Mouse (Mus musculus): ENCODE measurements around the gene Lkaaear1. TPM values are rescaled to one million over a fixed set of nuclear protein-coding genes. Genes with fewer than 3 reads are reported as not detected.

Gene Lkaaear1
- total and polyA plus RNA-seq, 2 experiments: not detected

- Histone ChIP-seq H3K9ac (ENCODE audit: low read depth, low read length) (no peak overlapping the region), H3K36me3 (ENCODE audit: control insufficient read depth, insufficient read depth, low read length) (no peaks in the 10 kb centered on the region), H3K27ac (replicated peaks; ENCODE audit: insufficient read depth, low read depth, low read length) (no peak overlapping the region), H3K4me3 (ENCODE audit: insufficient read depth, low read depth, low read length) (no peak overlapping the region), H3K4me1 (ENCODE audit: control insufficient read depth, insufficient read depth, low read length) (peaks cover 8% of the 10 kb centered on the region; the same call in 1 of the 2 replicates), H3K27me3 (ENCODE audit: control insufficient read depth, insufficient read depth, low read length) (no peaks in the 10 kb centered on the region), H3K79me2 (ENCODE audit: control insufficient read depth, insufficient read depth, low read length) (no peaks in the 10 kb centered on the region)
- 94% methylated on average over 1 of the region's 1 CpGs for WGBS
- TF ChIP-seq CTCF (IDR thresholded peaks at IDR 0.05; ENCODE audit: low read depth, low read length): no peak
- TF ChIP-seq POLR2A (IDR thresholded peaks at IDR 0.05; ENCODE audit: extremely low read depth, insufficient read depth, low read length): no peak
- no peak for DNase-seq (ENCODE audit: extremely low read depth, low read depth, low spot score)
Observed at GRCm38 (mm10) chr2:181681978-181682377, 16.3 kb downstream of the Lkaaear1 start.

DNA sequence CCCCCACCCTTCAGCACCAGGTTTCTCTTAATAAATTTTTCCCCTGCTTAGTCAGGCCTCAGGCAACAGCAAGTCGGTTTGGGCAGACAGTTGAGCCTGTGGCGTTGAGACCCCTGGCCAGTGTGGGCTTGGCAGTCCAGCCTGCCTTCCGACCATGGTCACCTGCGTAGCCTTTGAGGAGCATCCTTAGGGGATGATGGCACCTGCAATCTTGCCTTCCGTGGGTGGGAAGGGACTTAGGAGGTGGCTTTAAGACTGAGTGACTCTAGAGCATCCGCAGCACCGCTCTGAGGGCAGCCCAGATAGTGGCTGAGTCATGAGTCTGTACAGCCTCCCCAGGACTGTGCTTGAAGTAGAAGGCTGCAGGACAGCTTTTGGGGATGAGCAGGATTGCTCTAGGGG is 17.5 kb downstream of the Lkaaear1 start:
- peak overlapping the region; percentile 78 for H3K4me3 ChIP-seq (ENCODE audit: insufficient read depth, low read depth, low read length)
- TF ChIP-seq POLR2A (IDR thresholded peaks at IDR 0.05; ENCODE audit: extremely low read depth, insufficient read depth, low read length): no peak
- TF ChIP-seq CTCF (IDR thresholded peaks at IDR 0.05; ENCODE audit: low read depth, low read length): no peak
- 37% methylated on average over 7 of the region's 7 CpGs for WGBS
- no peaks in the 10 kb centered on the region for H3K27me3 ChIP-seq (ENCODE audit: control insufficient read depth, insufficient read depth, low read length)
- peaks cover 8% of the 10 kb centered on the region; the same call in 1 of the 2 replicates for H3K4me1 ChIP-seq (ENCODE audit: control insufficient read depth, insufficient read depth, low read length)
- H3K9ac ChIP-seq (ENCODE audit: low read depth, low read length): peak overlapping the region; percentile 76
- H3K27ac ChIP-seq (replicated peaks; ENCODE audit: insufficient read depth, low read depth, low read length): no peak overlapping the region
- DNase-seq (ENCODE audit: extremely low read depth, low read depth, low spot score): no peak
- no peaks in the 10 kb centered on the region for H3K36me3 ChIP-seq (ENCODE audit: control insufficient read depth, insufficient read depth, low read length)
- H3K79me2 ChIP-seq (ENCODE audit: control insufficient read depth, insufficient read depth, low read length): no peaks in the 10 kb centered on the region

DNA sequence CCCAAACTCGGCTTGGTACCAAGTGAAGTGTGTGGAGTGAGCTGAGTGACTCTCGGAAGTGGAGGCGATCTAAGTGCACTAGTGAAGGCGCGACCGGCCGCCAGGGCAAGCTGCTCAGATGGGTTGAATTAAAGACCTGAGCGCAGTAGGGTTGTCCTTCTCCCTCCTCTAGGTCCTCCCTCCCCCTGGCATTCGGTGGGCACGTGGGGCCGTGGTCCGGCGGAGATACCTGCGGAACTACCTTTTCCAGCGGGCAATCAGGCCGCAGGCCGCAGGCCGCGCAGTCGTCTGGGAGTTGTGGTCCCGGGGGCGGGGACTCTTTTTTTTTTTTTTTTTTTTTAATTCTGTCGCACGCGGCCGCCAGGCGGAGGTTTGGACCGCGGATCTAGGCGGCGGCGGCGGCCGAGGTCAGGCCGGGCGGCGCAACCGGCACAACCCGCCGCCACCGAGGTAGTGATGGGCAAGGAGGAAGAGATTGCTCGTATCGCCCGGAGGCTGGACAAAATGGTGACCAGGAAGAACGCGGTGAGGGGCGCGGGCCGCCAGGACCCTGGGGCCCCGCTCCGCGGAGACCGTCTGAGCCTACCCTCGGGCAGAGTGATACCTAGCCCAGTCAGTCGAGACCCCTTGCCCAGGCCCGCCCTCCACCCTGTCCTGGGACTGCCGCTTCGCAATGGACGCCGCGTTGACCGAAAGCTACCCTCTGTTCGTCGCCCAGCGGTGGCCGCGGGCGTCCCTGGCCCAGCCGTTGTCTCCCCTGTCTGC is 18.1 kb downstream of the Lkaaear1 start, which contains the start of gene Tcea2:
TSS of gene Tcea2 (plus strand) at position 360 of the 765 bp plus-strand sequence.
- H3K27me3 ChIP-seq (ENCODE audit: control insufficient read depth, insufficient read depth, low read length): no peaks in the 10 kb centered on the region
- peak; percentile 66 for DNase-seq (ENCODE audit: extremely low read depth, low read depth, low spot score)
- under 1% methylated on average over 69 of the region's 69 CpGs for WGBS
- peak within 1 kb of the TSS; percentile 79 for H3K9ac ChIP-seq (ENCODE audit: low read depth, low read length)
- H3K4me3 ChIP-seq (ENCODE audit: insufficient read depth, low read depth, low read length): peak within 1 kb of the TSS; percentile 78
- peak within 1 kb of the TSS; percentile 45 for H3K27ac ChIP-seq (replicated peaks; ENCODE audit: insufficient read depth, low read depth, low read length)
- H3K4me1 ChIP-seq (ENCODE audit: control insufficient read depth, insufficient read depth, low read length): peaks cover 8% of the 10 kb centered on the region; the same call in 1 of the 2 replicates
- TF ChIP-seq POLR2A (IDR thresholded peaks at IDR 0.05; ENCODE audit: extremely low read depth, insufficient read depth, low read length) (0 out of 2 replicates have a peak, but pooled peaks have one; percentile 20), CTCF (IDR thresholded peaks at IDR 0.05; ENCODE audit: low read depth, low read length) (no peak)
- H3K36me3 ChIP-seq (ENCODE audit: control insufficient read depth, insufficient read depth, low read length): no peaks in the 10 kb centered on the region
- no peaks in the 10 kb centered on the region for H3K79me2 ChIP-seq (ENCODE audit: control insufficient read depth, insufficient read depth, low read length)

DNA sequence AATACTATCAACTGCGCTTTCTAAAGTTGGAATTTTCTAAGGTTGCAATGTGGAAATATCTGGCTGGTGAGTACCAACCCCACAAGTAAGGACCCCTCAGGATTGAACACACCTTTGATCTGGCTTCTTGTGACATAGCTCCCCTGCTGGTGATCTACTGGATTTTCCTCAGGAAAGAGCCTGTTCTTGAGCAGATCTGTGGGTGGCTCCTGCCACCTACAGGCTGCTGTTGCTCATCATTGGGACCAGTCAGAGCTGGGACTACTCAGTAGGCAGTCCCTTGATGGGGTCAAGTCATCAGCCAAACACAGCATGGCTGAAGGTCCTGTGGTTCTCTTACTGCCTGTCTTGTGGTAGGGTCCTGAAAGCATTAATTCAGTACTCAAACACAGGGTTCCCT is 19.5 kb downstream of the Lkaaear1 start:
- H3K36me3 ChIP-seq (ENCODE audit: control insufficient read depth, insufficient read depth, low read length): no peaks in the 10 kb centered on the region
- TF ChIP-seq CTCF (IDR thresholded peaks at IDR 0.05; ENCODE audit: low read depth, low read length) (peak; percentile 93), POLR2A (IDR thresholded peaks at IDR 0.05; ENCODE audit: extremely low read depth, insufficient read depth, low read length) (no peak)
- no peaks in the 10 kb centered on the region for H3K79me2 ChIP-seq (ENCODE audit: control insufficient read depth, insufficient read depth, low read length)
- H3K9ac ChIP-seq (ENCODE audit: low read depth, low read length): no peak overlapping the region
- H3K27me3 ChIP-seq (ENCODE audit: control insufficient read depth, insufficient read depth, low read length): no peaks in the 10 kb centered on the region
- no peak overlapping the region for H3K4me3 ChIP-seq (ENCODE audit: insufficient read depth, low read depth, low read length)
- peak; percentile 78 for DNase-seq (ENCODE audit: extremely low read depth, low read depth, low spot score)
- peaks cover 8% of the 10 kb centered on the region; the same call in 1 of the 2 replicates for H3K4me1 ChIP-seq (ENCODE audit: control insufficient read depth, insufficient read depth, low read length)
- no peak overlapping the region for H3K27ac ChIP-seq (replicated peaks; ENCODE audit: insufficient read depth, low read depth, low read length)
- 56% methylated on average over 1 of the region's 1 CpGs for WGBS

DNA sequence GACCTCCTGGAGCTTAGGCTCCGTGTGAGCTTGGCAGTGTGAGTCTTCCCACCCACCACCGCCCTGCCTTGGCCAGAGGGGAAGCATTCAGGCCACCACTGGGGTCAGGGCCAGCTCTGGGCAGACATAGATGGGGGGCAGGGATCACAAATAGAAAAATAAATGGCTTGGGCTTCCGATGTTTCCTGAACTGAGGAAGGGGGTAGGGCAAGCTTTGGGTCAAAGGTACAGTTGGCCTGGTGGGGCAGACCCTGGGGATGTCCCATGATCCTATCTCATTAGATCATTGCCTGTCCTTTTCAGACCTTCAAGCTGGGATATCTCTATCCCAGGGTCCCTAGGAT is 20.5 kb downstream of the Lkaaear1 start:
- 36% methylated on average over 3 of the region's 3 CpGs for WGBS
- TF ChIP-seq POLR2A (IDR thresholded peaks at IDR 0.05; ENCODE audit: extremely low read depth, insufficient read depth, low read length): no peak
- no peak for TF ChIP-seq CTCF (IDR thresholded peaks at IDR 0.05; ENCODE audit: low read depth, low read length)
- peak overlapping the region; percentile 77 for H3K27ac ChIP-seq (replicated peaks; ENCODE audit: insufficient read depth, low read depth, low read length)
- H3K36me3 ChIP-seq (ENCODE audit: control insufficient read depth, insufficient read depth, low read length): no peaks in the 10 kb centered on the region
- peaks cover 8% of the 10 kb centered on the region; the same call in 1 of the 2 replicates for H3K4me1 ChIP-seq (ENCODE audit: control insufficient read depth, insufficient read depth, low read length)
- H3K9ac ChIP-seq (ENCODE audit: low read depth, low read length): no peak overlapping the region
- no peak for DNase-seq (ENCODE audit: extremely low read depth, low read depth, low spot score)
- no peak overlapping the region for H3K4me3 ChIP-seq (ENCODE audit: insufficient read depth, low read depth, low read length)
- no peaks in the 10 kb centered on the region for H3K79me2 ChIP-seq (ENCODE audit: control insufficient read depth, insufficient read depth, low read length)
- no peaks in the 10 kb centered on the region for H3K27me3 ChIP-seq (ENCODE audit: control insufficient read depth, insufficient read depth, low read length)
